Mouse (Mus musculus): ENCODE measurements around the gene Hecw1.
A peak's percentile ranks its signal among the peaks of the same experiment; 100 is the strongest.
"Not testable (repeated sequence)": the region's sequence is repeated elsewhere in the genome, so short reads cannot be mapped to it uniquely, and the experiment has no call there.

Gene Hecw1

DNA sequence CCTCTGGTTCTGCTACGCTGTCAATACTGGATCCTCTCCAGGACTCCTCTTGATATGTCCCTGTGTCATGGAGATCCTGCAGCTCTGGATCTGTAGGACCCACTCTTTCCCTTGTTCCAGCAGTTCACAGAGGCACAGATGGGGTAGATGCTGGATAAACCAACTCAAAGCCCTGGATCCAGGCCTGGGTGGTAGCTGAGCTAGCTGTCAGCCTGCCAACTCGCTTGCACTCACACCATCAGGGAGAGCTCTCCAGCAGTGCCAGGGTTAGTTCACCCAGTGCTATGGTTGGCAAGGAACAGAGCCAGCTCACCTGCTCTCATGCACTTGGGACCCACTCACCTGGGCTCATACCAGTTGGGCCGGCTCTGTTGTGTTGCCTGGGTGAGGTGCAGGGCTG lies 157.5 kb downstream of the Hecw1 start:
- DNase-seq (ENCODE audit: low spot score in 2 of 2): peak; percentile 12 to 24

DNA sequence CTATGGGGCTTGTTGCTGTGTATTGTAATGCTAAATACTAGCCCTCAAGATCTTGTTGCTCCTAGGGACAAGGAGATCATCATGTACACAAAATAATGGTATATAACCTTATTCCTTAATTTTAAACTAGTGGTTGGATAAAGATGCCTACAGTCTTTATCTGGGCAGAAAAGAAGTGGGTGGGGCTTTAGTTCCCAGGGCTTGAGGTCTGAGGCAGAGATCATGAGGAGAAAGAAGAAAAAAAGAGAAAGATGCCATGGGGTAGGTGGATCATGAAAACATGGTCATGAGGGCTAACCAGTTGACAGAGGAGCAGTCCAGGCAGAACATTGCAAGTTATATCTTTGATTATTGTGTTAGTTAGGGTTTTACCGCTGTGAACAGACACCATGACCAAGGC lies 195.8 kb downstream of the Hecw1 start:
- DNase-seq (ENCODE audit: low spot score in 2 of 2): no peak

DNA sequence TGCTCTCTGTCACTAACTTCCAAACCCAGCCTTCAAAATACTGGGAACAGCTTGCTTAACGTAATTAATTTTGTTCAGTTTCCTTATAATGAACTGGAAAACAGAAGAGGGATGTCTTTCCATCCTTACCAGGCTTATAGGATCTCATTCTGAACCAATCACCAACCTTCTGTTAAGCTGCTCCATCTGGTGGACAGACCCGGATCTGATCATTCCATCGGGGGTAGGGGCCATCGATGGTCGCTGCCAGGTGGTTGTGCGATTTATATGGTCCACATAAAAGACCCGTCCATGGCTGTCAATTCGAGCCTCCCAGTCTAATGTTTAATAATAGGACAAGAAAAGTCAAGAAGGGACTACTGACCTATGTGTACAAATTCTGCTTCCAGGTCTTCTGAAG lies 216.4 kb downstream of the Hecw1 start:
- no peak for DNase-seq (ENCODE audit: low spot score in 2 of 2)

DNA sequence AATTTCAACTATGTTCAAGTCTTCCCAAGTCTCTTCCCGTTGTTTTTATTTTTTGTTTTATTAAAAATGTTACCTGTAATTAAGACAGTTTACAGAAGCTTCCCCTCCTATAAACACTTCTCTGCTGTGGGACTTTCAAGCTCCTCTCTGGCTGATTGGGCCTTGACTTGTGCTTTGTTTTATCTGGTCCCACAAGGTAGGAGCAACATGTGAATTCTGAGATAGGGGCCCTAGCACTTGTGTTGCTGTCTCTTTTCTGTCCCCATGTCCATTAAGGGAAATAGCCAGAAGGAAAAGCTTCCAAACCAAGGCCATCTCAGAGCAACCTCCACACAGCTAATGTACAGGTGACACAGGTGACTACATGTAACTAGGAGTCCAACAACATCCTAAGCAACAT lies 218.9 kb downstream of the Hecw1 start:
- no peak for DNase-seq (ENCODE audit: low spot score in 2 of 2)

DNA sequence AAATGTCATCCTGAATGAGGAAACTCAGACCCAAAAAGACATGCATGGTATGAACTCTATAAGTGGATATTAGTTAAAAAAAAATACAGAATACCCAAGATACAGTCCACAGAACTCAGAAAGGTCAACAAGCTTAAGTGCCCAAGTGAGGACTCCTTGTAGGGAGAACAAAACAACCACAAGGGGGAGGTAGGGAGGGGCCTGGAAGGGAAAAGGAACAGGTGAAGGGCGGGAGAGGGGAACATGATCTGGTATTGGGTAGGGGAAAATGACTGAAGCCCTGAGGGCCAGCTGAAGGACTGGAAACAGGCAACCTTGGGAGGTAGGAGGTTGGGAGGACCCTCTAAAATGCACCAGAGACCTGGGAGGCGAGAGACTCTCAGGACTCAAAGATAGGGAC lies 220.1 kb downstream of the Hecw1 start:
- DNase-seq (ENCODE audit: low spot score in 2 of 2): no peak

DNA sequence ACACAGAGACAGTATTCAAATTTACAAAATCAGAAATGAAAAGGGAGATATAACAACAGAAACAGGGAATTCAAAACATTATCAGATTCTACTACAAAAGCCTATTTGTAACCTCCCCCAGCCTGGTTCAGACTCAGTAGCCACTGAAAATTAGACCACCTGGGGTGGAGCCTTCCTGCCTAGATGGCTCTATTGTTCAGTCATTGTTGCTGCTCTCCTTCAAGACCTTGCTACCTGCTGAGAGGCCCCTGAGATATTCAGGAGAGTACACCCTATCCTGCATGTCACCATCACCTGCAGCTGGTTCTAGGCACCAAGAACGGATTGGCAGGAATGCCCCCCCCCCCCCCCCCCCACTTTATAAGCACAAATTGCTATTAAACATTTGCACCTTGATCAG lies 233.0 kb downstream of the Hecw1 start:
- no peak for DNase-seq (ENCODE audit: low spot score in 2 of 2)

DNA sequence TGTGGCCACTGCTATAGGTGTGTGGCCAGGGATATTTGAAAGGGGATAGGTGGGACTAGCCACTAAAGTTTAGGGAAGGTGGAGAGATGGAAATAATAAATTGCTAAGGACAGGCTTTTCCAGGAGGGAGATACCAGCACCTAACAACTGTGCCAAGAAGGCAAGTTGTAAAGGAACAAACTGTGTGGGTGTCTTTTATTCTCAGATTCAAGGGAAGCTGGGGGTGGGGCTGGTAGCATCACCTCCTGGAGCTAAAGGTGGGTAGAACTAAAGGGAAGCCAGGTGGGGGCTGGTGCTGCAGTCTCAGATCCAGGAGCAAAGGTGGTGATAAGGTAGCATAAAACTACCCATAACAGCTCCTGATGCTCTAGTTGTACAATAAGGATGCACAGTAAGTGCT lies 251.6 kb downstream of the Hecw1 start:
- DNase-seq (ENCODE audit: low spot score in 2 of 2): peak; percentile 9 to 20

DNA sequence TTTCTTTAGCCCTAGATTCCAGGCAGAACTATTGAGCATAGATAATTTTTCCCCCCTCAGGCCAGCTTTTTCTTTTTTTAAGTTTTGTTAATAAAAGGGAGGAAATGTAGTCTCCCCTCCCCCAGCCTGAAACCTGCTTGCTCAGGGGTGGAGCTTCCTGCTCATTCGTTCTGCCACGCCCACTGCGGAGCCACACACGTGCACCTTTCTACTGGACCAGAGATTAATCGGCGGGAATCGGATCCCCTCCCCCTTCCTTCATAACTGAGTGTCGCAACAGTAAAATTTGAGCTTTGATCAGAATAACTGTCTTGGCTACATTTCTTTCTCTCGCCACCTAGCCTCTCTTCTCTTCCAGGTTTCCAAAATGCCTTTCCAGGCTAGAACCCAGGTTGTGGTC lies 262.1 kb downstream of the Hecw1 start:
- not testable (repeated sequence) for DNase-seq (ENCODE audit: low spot score in 2 of 2)

DNA sequence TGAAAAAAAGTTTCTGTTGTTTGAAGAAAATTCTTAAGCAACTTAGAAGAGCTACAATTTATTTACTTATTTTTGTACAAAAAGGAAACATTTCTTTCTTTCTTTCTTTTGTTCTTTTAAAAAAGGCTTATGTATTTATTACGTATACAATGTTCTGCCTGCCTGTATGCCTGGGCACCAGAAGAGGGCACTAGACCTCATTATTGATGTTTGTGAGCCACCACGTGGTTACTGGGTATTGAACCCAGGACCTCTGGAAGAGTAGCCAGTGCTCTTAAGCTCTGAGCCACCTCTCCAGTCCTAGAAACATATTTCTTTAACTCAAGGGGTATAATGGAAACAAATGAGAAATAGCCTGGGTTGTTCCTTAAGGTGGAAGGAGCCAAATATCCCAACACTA lies 277.1 kb downstream of the Hecw1 start:
- DNase-seq (ENCODE audit: low spot score in 2 of 2): no peak

DNA sequence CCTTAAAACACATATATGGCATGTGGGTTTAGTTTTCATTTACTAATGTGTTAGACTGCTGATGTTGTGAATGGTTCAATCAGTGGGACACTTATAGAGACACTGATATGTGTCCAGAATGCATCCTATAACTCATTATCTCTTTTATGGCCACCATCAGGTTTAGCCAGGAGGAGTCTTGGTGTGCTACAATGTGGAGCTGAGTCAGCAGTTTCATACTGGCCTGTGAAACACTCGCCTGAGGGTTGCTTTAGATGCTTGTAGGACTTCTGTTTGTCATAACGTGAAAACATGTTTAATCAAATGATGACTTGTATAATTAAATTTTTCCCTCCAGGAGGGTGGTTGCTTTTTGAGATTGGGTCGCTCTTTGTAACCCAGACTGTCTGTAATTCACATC lies 343.4 kb downstream of the Hecw1 start:
- no peak for DNase-seq (ENCODE audit: low spot score in 2 of 2)

DNA sequence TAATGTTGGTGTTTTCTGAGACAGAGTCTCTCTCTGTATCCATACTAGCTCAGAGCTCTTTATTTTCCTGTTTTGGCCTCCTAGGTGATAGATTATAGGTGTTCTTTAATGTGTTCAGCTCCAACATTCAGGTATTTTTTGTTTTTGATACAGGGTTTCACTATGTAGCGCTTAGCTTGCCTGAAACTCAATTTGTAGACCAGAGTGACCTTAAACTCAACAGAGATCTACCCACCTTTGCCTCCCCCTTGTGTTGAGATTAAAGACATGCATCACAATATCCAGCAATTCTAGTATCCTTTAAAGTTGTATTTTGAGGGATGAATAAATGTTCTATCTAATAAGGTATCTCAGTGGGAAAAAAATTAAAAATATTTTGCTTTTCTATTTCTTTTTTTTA lies 345.0 kb downstream of the Hecw1 start:
- DNase-seq (ENCODE audit: low spot score in 2 of 2): no peak
